Mouse (Mus musculus) limb, embryonic 10.5 days (tissue): ENCODE data around the gene H2al1b. TPM values are rescaled to one million over a fixed set of nuclear protein-coding genes. Genes with fewer than 3 reads are reported as not detected.
"Not testable (repeated sequence)": the region's sequence is repeated elsewhere in the genome, so short reads cannot be mapped to it uniquely, and the experiment has no call there.

Experiments used
- DNase-seq: peaks from one replicate; pipeline ENCODE4 v3.0.0-alpha.2; 2017; ENCODE audit warnings: low spot score
- H3K27ac ChIP-seq: fragments of 300-500 bp; sonication (generic); 2 replicates; pipeline ENCODE4 v1.5.1; 2016; ENCODE audit warnings: mild to moderate bottlenecking
- H3K27me3 ChIP-seq: fragments of 300-500 bp; sonication (generic); 2 replicates; pipeline ENCODE4 v1.6.1; 2016; ENCODE audit warnings: low read depth, mild to moderate bottlenecking; ENCODE audit not compliant: poor library complexity, severe bottlenecking
- H3K36me3 ChIP-seq: fragments of 300-500 bp; sonication (generic); 2 replicates; pipeline ENCODE4 v1.6.1; 2016; ENCODE audit warnings: mild to moderate bottlenecking, moderate library complexity
- H3K4me1 ChIP-seq: fragments of 300-500 bp; sonication (generic); 2 replicates; pipeline ENCODE4 v1.6.1; 2016
- H3K4me3 ChIP-seq: fragments of 300-500 bp; sonication (generic); 2 replicates; pipeline ENCODE4 v1.5.1; 2016; ENCODE audit warnings: mild to moderate bottlenecking, moderate library complexity
- H3K9me3 ChIP-seq: fragments of 300-500 bp; sonication (generic); replicated peaks from 2 replicates; pipeline ENCODE4 v1.6.1; 2016; ENCODE audit warnings: mild to moderate bottlenecking
- WGBS: fragments of 180-500 bp; shearing (Covaris S2); methylation state at CpG from one replicate; pipeline ENCODE4 v1.1.7; 2016; 5-methylcytosine and 5-hydroxymethylcytosine counted together
- polyA plus RNA-seq: library from polyadenylated mRNA; unstranded; fragments of >200 nt; fragmentation: Nextera tagmentation; extraction: Ambion mirVana; gene quantifications from 2 replicates; pipeline ENCODE4 v1.2.1, GENCODE M21; 2016

H2al1b gene
- polyA plus RNA-seq, 1 experiment from 2014 or later = not detected

DNA sequence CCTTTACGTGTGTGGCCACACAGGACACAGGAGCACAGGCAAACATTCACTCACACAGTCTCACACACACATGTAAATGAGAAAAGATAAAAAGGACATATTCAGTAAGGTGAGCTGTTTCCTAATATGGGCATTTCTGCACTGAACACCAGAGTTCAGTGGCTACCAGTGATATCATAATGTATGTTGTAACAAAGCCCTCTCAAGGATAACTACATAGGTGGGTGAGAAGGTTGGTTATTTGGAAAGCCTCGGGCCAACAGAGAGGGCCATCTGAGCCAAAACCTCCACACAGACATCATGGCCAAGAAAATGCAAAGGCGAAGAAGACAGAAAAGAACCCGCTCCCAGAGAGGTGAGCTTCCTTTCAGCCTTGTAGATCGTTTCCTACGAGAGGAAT lies 3.1 kb downstream of the H2al1b start, which contains the start of gene H2al1c:
Gene H2al1c (plus strand): TSS at position 301 of the 400 bp plus-strand sequence.
- H3K36me3 ChIP-seq, DNase-seq, H3K4me1 ChIP-seq, H3K27ac ChIP-seq, H3K9me3 ChIP-seq, H3K4me3 ChIP-seq, H3K27me3 ChIP-seq: not testable (repeated sequence)
- WGBS = 92% methylated on average over 1 of the region's 6 CpGs

- not testable (repeated sequence) for H3K27ac ChIP-seq, DNase-seq, H3K4me3 ChIP-seq, H3K27me3 ChIP-seq, H3K36me3 ChIP-seq, H3K4me1 ChIP-seq, H3K9me3 ChIP-seq
- WGBS = no CpG with 5 or more reads among the region's 6 CpGs
Measured at GRCm38 (mm10) chrX:11308524-11308923, 6.3 kb downstream of the H2al1b start, which contains the start of gene H2al1d. H2al1d (plus strand) TSS chrX:11308824.

GRCm38 (mm10) chrX:11311634-11312033 lies 9.4 kb downstream of the H2al1b start, which contains the start of gene H2al1e:
H2al1e (plus strand) TSS chrX:11311934.
- H3K27ac ChIP-seq, H3K36me3 ChIP-seq, DNase-seq, H3K4me1 ChIP-seq, H3K4me3 ChIP-seq, H3K9me3 ChIP-seq, H3K27me3 ChIP-seq: not testable (repeated sequence)
- no CpG with 5 or more reads among the region's 3 CpGs for WGBS

DNA sequence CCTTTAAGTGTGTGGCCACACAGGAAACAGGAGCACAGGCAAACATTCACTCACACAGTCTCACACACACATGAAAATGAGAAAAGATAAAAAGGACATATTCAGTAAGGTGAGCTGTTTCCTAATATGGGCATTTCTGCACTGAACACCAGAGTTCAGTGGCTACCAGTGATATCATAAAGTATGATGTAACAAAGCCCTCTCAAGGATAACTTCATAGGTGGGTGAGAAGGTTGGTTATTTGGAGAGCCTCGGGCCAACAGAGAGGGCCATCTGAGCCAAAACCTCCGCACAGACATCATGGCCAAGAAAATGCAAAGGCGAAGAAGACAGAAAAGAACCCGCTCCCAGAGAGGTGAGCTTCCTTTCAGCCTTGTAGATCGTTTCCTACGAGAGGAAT lies 12.6 kb downstream of the H2al1b start, which contains the start of gene H2al1f:
Gene H2al1f (plus strand): TSS at position 301 of the 400 bp plus-strand sequence.
- not testable (repeated sequence) for H3K9me3 ChIP-seq, H3K36me3 ChIP-seq, H3K27me3 ChIP-seq, DNase-seq, H3K4me1 ChIP-seq, H3K27ac ChIP-seq, H3K4me3 ChIP-seq
- WGBS = no CpG with 5 or more reads among the region's 6 CpGs

- not testable (repeated sequence) for H3K4me3 ChIP-seq, H3K27ac ChIP-seq, H3K27me3 ChIP-seq, H3K36me3 ChIP-seq, DNase-seq, H3K9me3 ChIP-seq, H3K4me1 ChIP-seq
- no CpG with 5 or more reads among the region's 3 CpGs for WGBS
Measured at GRCm38 (mm10) chrX:11317956-11318355, 15.7 kb downstream of the H2al1b start, which contains the start of gene H2al1g. H2al1g (plus strand) TSS chrX:11318256.

DNA sequence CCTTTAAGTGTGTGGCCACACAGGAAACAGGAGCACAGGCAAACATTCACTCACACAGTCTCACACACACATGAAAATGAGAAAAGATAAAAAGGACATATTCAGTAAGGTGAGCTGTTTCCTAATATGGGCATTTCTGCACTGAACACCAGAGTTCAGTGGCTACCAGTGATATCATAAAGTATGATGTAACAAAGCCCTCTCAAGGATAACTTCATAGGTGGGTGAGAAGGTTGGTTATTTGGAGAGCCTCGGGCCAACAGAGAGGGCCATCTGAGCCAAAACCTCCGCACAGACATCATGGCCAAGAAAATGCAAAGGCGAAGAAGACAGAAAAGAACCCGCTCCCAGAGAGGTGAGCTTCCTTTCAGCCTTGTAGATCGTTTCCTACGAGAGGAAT lies 19.0 kb downstream of the H2al1b start, which contains the start of gene H2al1h:
Gene H2al1h (plus strand): TSS at position 301 of the 400 bp plus-strand sequence.
- no CpG with 5 or more reads among the region's 6 CpGs for WGBS

DNA sequence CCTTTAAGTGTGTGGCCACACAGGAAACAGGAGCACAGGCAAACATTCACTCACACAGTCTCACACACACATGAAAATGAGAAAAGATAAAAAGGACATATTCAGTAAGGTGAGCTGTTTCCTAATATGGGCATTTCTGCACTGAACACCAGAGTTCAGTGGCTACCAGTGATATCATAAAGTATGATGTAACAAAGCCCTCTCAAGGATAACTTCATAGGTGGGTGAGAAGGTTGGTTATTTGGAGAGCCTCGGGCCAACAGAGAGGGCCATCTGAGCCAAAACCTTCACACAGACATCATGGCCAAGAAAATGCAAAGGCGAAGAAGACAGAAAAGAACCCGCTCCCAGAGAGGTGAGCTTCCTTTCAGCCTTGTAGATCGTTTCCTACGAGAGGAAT lies 22.1 kb downstream of the H2al1b start, which contains the start of gene H2al1i:
Gene H2al1i (plus strand): TSS at position 301 of the 400 bp plus-strand sequence.
- not testable (repeated sequence) for H3K27ac ChIP-seq, H3K9me3 ChIP-seq, DNase-seq, H3K36me3 ChIP-seq, H3K4me1 ChIP-seq, H3K4me3 ChIP-seq
- H3K27me3 ChIP-seq = peaks cover 13% of the 10 kb centered on the region
- WGBS = 88% methylated on average over 3 of the region's 5 CpGs

More for the DNA sequence above, 19.0 kb downstream of the H2al1b start, which contains the start of gene H2al1h:
- not testable (repeated sequence) for H3K4me1 ChIP-seq, H3K36me3 ChIP-seq, DNase-seq, H3K9me3 ChIP-seq, H3K4me3 ChIP-seq, H3K27ac ChIP-seq, H3K27me3 ChIP-seq

GRCm38 (mm10) chrX:11327522-11327921 lies 25.3 kb downstream of the H2al1b start, which contains the start of gene H2al1j:
H2al1j (plus strand) TSS chrX:11327822.
- not testable (repeated sequence) for H3K9me3 ChIP-seq, H3K4me1 ChIP-seq, H3K27ac ChIP-seq, DNase-seq, H3K36me3 ChIP-seq, H3K4me3 ChIP-seq
- 80% methylated on average over 2 of the region's 2 CpGs for WGBS
- H3K27me3 ChIP-seq = peaks cover 43% of the 10 kb centered on the region

DNA sequence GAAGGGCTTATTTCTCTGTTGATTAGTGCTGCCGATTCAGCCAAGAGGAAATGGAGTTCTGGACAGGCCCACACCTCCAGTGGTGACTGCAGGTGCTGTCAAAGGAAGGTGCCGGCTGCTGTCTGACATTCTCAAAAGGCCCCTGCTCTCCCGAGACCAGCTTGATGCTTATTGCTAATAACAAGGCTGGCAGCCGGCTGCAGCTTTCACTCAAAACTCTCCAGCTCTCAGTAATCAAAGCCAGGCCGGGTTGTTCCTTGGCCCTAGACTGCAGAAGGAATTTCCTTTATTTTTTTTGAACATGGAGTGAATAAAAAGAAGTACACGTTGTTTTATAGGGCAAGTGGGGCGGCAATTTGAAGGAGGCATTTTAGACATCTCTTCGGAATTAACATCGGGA lies 43.5 kb downstream of the H2al1b start:
- Histone ChIP-seq H3K27me3 (peaks cover 95% of the 10 kb centered on the region), H3K36me3 (no peaks in the 10 kb centered on the region), H3K4me3 (no peak overlapping the region), H3K4me1 (peaks cover 26% of the 10 kb centered on the region), H3K9me3 (no peaks in the 10 kb centered on the region), H3K27ac (peak overlapping the region; percentile 68; the same call in 1 of the 2 replicates)
- WGBS = 37% methylated on average over 9 of the region's 9 CpGs
- DNase-seq = peak; percentile 58

DNA sequence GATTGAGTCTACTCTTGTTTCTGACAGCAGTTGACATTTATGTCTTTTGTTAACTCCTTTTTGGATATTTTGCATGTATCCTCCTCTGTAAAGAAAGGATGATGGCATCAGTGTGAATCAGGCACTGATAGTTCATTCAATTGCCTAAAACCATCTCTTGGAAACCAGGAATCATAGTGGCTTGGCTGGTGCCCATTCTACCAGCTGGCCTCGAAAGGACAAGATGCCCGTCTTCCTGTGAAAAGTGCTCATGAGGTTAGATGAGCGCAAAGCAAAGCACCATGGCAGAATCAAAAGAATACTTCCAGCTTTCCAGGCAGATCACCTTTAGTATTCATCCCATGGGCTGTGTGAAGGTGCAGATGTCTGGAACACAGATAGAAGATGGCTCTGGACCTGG lies 44.5 kb downstream of the H2al1b start:
- WGBS = 98% methylated on average over 3 of the region's 3 CpGs

More for the DNA sequence above, 44.5 kb downstream of the H2al1b start:
- peaks cover 97% of the 10 kb centered on the region for H3K27me3 ChIP-seq
- H3K4me3 ChIP-seq = no peak overlapping the region
- DNase-seq = no peak
- H3K4me1 ChIP-seq = peaks cover 26% of the 10 kb centered on the region
- no peaks in the 10 kb centered on the region for H3K9me3 ChIP-seq
- H3K27ac ChIP-seq = peak overlapping the region; percentile 30; the same call in 1 of the 2 replicates
- no peaks in the 10 kb centered on the region for H3K36me3 ChIP-seq

Other genes with a start within 250 kb of the H2al1b start
- gene H2al1a, start 3.2 kb upstream of the H2al1b start, polyA plus RNA-seq = not detected in 2 replicates
- gene H2al1c, start 3.2 kb downstream of the H2al1b start, polyA plus RNA-seq = not detected in 2 replicates
- not detected in 2 replicates for gene H2al1d, start 6.4 kb downstream of the H2al1b start, polyA plus RNA-seq
- gene H2al1e, start 9.5 kb downstream of the H2al1b start, polyA plus RNA-seq = not detected in 2 replicates
- gene H2al1f, start 12.7 kb downstream of the H2al1b start, polyA plus RNA-seq = not detected in 2 replicates
- gene H2al1g, start 15.8 kb downstream of the H2al1b start, polyA plus RNA-seq = not detected in 2 replicates
- gene H2al1h, start 19.1 kb downstream of the H2al1b start, polyA plus RNA-seq = not detected in 2 replicates
- gene H2al1i, start 22.2 kb downstream of the H2al1b start, polyA plus RNA-seq = not detected in 2 replicates
- gene H2al1j, start 25.4 kb downstream of the H2al1b start, polyA plus RNA-seq = not detected in 2 replicates